Mouse (Mus musculus) adrenal gland, adult 18-20 months (tissue): Measurements from ENCODE around the gene Prss40. TPM values are rescaled to one million over a fixed set of nuclear protein-coding genes. Genes with fewer than 3 reads are reported as not detected.

Experiments
- DNase-seq, 2 experiments: peaks; one replicate each; pipeline ENCODE4 v3.0.0; 2021 to 2022; ENCODE audit warnings: low spot score in 2 of 2
- long read RNA-seq, 2 experiments: library from polyadenylated mRNA; stranded (forward); transcript quantifications; one replicate each; pipeline ENCODE4 v2.0.0; 2021
- total RNA-seq, 2 experiments: library from RNA; stranded (reverse); gene quantifications; 1 replicate in 1 of 2; 2 replicates in 1 of 2; pipeline ENCODE4 v1.2.3; 2021

The Prss40 gene
- total RNA-seq: not detected
- long read RNA-seq, experiment 1: 0 reads
- long read RNA-seq, experiment 2: 0 reads

GRCm38 (mm10) chr1:34560843-34561242 lies at the start of gene Prss40:
TSS of gene Prss40 (minus strand) at chr1:34560943.
- DNase-seq: no peak

- peak; percentile 53 to 66 for DNase-seq
These were observed 41.6 kb upstream of the Prss40 start for GRCm38 (mm10) chr1:34602363-34602762.

DNA sequence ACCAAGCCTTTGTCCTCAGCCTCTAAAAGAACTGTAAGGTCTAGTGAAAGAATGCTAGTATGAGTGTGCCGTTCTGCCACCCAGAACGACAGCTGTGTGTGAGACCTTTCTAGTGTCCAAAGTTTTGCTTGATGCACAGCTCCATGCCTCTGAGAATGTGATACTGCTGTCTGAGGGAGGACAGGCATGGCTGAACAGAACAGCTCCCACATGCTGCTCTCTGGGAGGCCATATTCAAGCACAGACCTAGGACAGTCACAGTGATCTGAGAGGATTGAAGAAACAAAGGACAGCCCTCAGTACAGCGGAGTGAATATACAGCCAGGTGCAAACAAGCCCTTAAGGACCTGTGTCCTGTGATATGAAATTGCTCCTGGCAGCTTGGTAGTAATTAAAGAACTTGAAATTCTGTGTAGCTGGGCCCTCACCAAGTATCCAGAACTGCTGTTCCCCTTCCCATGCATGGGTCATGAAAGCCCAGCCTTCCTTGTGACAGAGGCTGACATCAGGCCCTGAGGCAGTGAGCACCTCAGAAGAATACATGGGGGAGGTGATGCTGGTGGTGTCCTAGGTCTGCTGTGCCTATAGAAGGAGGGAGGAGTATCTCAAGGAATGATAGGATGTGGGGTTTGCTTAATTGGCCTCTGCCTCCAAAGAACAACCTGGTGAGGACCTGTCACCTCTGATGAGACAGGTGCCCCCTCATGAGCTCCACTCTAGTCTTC lies 40.7 kb upstream of the Prss40 start:
- DNase-seq: no peak

GRCm38 (mm10) chr1:34600000-34600399 lies 39.3 kb upstream of the Prss40 start:
- no peak for DNase-seq

DNA sequence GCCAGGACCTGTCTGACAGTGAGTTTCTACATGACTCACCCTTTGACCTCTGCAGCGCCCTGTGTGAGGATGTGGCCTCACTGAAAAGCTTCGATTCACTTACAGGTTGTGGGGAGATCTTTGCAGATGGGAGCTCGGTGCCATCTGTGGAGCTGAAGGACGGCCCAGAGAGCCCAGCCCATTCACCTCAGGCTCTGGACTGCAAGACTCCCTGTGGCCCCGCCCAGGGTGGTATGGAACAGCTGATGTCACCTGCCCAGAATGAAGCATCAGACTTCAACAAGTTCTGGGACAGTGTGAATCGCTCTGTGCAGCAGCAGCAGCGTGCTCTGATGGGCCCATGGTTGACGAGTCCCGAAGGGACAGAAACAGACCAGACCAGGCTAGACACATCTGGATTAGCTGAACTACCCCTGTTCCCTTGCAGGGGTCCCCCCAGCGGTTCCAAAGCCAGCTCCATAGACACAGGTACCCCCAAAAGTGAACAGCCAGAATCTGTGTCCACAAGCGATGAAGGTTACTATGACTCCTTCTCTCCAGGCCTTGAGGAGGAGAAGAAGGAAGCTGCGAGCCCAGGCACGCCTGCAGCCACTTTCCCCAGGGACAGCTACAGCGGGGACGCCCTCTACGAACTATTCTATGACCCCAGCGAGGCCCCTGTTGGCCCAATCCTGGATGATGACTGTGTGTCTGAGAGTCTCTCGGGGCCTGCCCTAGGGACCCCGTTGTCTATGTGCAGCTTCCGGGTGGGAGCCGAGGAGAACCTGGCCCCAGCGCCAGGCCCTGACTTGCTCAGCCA lies 26.8 kb upstream of the Prss40 start:
- no peak for DNase-seq

GRCm38 (mm10) chr1:34584736-34585135 lies 24.0 kb upstream of the Prss40 start:
- DNase-seq: no peak

GRCm38 (mm10) chr1:34583821-34584263 lies 23.1 kb upstream of the Prss40 start:
- no peak for DNase-seq

- DNase-seq: no peak
These were observed 21.5 kb upstream of the Prss40 start for GRCm38 (mm10) chr1:34582218-34582617.

DNA sequence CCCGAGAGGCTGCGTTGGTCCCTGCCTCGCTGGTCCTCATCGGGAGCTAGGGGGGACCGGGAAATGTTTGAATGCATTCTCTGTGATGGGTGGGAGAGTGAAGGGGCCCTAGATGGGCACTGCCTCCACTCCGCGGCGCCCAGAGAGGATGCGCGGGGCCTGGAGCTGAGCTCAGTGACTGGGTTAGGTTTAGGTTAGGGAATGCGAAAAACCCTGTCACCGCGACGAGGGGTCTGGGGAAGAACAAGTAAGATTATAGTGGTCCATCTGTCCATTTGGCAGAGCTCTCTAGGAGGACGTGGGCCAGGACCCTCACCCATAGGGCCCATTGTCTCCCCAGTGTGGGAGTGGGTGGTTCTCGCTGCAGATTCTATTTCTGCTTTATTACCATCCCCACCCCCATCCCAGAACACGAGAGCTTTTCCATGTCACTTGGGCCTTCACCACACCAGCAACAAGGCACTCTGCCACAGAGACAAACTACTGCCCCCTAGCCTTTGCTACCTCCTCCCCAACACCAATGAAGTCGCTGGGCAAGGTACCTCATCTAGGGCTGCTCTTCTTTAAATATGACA lies 19.1 kb upstream of the Prss40 start:
- no peak for DNase-seq

DNA sequence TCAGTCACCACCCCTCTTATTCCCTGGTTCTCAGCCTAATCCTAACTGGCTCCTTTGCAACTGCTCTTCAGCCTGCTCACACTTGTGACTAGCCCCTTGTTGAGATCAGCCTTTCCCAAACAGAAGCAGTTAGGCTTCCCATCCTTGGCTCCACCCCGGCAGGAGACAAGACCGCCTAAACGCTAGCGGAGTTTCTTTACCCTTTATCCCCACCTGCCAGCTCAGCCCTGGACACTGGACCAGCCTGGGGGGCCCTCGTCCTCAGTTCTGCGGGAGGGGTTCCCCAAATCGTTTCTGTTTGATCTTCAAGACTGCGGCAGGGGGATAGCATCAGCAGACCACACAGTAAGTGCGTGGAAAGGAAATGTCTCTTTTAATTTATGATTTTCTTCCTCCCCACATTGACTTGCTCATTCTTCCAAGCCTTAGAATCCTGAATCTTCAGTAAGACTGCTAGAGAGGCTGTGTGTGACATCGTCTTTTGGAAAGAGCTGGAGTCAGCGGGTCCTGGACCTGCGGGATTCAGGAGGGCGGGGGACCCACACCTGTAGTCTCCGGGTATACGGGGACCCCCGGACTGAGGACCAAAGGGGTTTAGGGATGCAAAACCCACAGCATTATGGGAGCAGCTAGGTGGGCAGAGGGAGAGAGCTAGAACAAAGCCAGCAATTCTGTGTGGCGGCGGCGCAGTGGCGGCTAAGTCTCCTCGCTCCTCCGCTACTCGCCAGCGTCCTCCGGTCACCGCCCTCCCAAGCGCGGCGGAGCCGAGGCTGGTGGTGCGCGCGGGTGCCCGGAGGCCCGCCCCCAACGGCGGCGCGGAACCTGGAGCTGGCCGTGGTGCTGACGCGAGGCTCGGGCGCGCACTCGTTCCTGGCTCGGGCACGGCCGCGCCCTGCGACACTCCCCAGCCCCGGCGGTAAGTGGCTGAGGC lies 18.4 kb upstream of the Prss40 start, which contains the start of gene Amer3:
TSS of gene Amer3 (plus strand) at position 807 of the 931 bp plus-strand sequence.
- peak; percentile 70 to 71 for DNase-seq

- DNase-seq: no peak
These were observed 12.5 kb upstream of the Prss40 start for GRCm38 (mm10) chr1:34573221-34573620.

DNA sequence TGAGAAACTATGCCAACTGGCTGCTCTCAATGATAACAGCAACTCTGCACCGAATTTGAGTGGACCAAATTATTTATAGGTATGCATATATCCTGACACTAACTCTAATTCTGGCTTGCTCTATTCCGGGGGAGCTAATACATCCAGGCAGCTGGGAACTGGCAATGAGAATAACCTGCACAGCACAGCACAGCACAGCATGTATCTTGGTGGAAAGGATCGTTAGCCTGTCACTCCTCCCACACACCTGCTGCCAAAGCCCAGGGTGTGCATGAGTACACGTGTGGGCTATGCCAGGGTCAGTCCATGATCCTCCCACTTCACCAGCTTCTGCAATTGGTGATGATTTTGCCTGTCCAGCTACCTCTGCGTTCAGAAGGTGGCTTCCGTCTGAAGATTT lies 10.7 kb upstream of the Prss40 start:
- DNase-seq: no peak

- DNase-seq: no peak
These were observed 9.1 kb upstream of the Prss40 start for GRCm38 (mm10) chr1:34569876-34570275.

DNA sequence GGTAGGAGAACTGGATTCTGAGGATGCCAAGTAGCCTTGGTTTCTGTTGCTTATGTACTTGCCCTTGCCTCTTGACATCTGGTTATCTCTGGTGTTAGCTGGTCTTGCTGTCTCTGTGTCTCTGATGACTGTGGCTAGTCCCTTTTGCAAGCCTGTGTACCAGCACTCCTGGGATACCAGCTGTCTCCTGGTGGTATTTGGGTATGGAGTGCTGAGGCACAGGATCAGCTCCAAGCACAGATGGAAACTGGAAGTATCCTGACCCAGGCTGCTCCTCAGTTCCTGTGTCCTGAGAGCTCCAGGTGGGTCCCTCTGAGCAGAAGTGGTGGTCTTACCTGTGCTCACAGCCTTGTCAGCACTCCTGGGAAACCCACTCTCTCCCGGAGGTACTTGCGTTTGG lies 7.4 kb upstream of the Prss40 start:
- no peak for DNase-seq

GRCm38 (mm10) chr1:34564383-34565045 lies 3.8 kb upstream of the Prss40 start:
- no peak for DNase-seq

DNA sequence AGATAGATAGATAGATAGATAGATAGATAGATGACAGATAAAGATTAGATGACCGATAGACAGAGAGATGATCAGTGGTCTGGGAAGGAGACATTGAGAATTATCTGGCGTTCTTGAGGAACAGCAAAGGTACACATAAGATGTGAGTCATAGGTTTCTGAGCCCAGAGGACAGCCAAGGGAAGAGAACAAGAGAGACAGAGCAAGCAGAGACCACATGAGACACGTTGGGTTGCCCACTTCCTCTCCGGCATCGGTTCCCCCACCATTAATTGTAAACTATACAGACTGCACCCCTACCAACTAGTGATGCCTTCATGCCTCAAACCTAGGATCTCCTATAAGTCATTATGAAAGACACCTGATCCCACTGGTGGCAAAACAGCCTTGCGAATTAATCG lies 6.5 kb downstream of the Prss40 start:
- no peak for DNase-seq

DNA sequence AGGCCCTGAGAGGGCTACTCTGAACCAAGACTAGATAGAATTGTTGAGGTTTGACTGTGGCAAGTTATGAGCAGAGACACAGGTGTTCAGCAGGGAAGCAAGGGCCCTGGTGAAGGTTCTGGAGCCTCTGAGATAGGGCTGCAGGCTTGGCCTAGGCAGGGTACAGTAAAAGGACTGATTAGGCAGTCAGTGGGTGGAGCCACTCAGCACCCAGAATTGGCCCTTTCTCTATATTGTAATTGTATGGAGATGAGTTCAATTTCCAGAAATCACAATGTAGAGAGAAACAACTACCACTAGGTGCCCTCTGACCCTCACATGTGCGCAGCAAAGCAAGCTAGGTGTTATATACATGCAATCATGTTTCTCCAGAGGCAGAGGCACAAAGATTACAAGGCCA lies 7.1 kb downstream of the Prss40 start:
- no peak for DNase-seq

DNA sequence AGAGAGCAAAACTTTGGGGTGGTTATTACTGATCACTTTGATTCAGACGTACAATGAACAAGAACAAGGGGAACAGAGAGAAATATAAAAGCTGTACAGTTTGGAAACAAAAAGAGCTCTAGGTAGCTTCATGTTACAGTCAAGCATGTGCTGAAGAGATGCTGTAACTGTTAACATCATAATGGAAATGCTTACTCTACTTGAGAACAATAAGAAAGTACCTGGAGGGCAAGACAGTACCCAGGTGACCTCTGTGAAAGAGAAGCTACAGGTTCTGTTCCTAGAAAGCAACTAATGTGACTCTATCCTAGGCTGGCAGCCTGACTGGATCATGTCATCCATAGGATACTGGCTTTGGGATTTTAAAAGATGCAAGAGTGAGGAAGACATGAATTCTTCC lies 13.7 kb downstream of the Prss40 start:
- no peak for DNase-seq

GRCm38 (mm10) chr1:34536767-34537485 lies 23.8 kb downstream of the Prss40 start:
- DNase-seq: no peak
